Mouse (Mus musculus) midbrain, embryonic 14.5 days (tissue): Measurements from ENCODE around the gene 6030408B16Rik. TPM values are rescaled to one million over a fixed set of nuclear protein-coding genes. Genes with fewer than 3 reads are reported as not detected.
"Not testable (repeated sequence)": the region's sequence is repeated elsewhere in the genome, so short reads cannot be mapped to it uniquely, and the experiment has no call there.

Experiments
- ATAC-seq: fragments of 200-750 bp; cut with Nextera tagmentation; 2 replicates; pipeline ENCODE4 v1.8.0; 2017; ENCODE audit warnings: moderate number of reproducible peaks, moderate library complexity; ENCODE audit not compliant: low FRiP score, low TSS enrichment
- DNase-seq: peaks from one replicate; pipeline ENCODE4 v3.0.0-alpha.2; 2015
- H3K27ac ChIP-seq: fragments of 300-500 bp; sonication (generic); replicated peaks from 2 replicates; pipeline ENCODE4 v1.5.1; 2014; ENCODE audit warnings: mild to moderate bottlenecking, low read depth, low read length, moderate library complexity
- H3K27me3 ChIP-seq: fragments of 300-500 bp; sonication (generic); 2 replicates; pipeline ENCODE4 v1.6.1; 2014; ENCODE audit warnings: low read length, control low read depth, mixed read lengths; ENCODE audit not compliant: control insufficient read depth, insufficient read depth
- H3K36me3 ChIP-seq: fragments of 300-500 bp; sonication (generic); 2 replicates; pipeline ENCODE4 v1.6.1; 2014; ENCODE audit warnings: low read length, control low read depth; ENCODE audit not compliant: control insufficient read depth, insufficient read depth
- H3K4me1 ChIP-seq: fragments of 300-500 bp; sonication (generic); 2 replicates; pipeline ENCODE4 v1.6.1; 2014; ENCODE audit warnings: mild to moderate bottlenecking, antibody characterized with exemption, low read length, control low read depth; ENCODE audit not compliant: control insufficient read depth, insufficient read depth
- H3K4me2 ChIP-seq: fragments of 300-500 bp; sonication (generic); 2 replicates; pipeline ENCODE4 v1.6.1; 2014; ENCODE audit warnings: mild to moderate bottlenecking, low read length, moderate library complexity
- H3K4me3 ChIP-seq: fragments of 300-500 bp; sonication (generic); replicated peaks from 2 replicates; pipeline ENCODE4 v1.5.1; 2014; ENCODE audit warnings: low read depth, low read length
- H3K9ac ChIP-seq: fragments of 300-500 bp; sonication (generic); replicated peaks from 2 replicates; pipeline ENCODE4 v1.6.1; 2014; ENCODE audit warnings: mild to moderate bottlenecking, low read length, moderate library complexity
- H3K9me3 ChIP-seq: fragments of 300-500 bp; sonication (generic); 2 replicates; pipeline ENCODE4 v1.6.1; 2016; ENCODE audit warnings: low read length, control low read depth, mixed read lengths; ENCODE audit not compliant: control insufficient read depth
- WGBS: fragments of 180-500 bp; shearing (Covaris S2); extraction: QIAGEN DNeasy Blood & Tissue Kit; methylation state at CpG from one replicate; pipeline ENCODE4 v1.1.7; 2014; 5-methylcytosine and 5-hydroxymethylcytosine counted together
- polyA plus RNA-seq: library from polyadenylated mRNA; unstranded; fragments of >200 nt; fragmentation: Nextera tagmentation; extraction: Ambion mirVana; gene quantifications from 2 replicates; pipeline ENCODE4 v1.2.1, GENCODE M21; 2014

Gene 6030408B16Rik
- polyA plus RNA-seq, 1 experiment from 2014 or later: 0.30 TPM

- Histone ChIP-seq H3K36me3 (no peaks in the 10 kb centered on the region), H3K9me3 (no peaks in the 10 kb centered on the region), H3K4me3 (no peak overlapping the region), H3K27ac (no peak overlapping the region), H3K9ac (no peak overlapping the region), H3K4me2 (no peak overlapping the region), H3K4me1 (no peaks in the 10 kb centered on the region), H3K27me3 (no peaks in the 10 kb centered on the region)
- WGBS: 80% methylated on average over 5 of the region's 5 CpGs
- no peak for ATAC-seq
- DNase-seq: no peak
These were observed 28.1 kb downstream of the 6030408B16Rik start for GRCm38 (mm10) chr15:101321126-101321525.

- WGBS: 75% methylated on average over 5 of the region's 5 CpGs
- H3K27me3 ChIP-seq: no peaks in the 10 kb centered on the region
- no peak for ATAC-seq
- H3K36me3 ChIP-seq: no peaks in the 10 kb centered on the region
- no peaks in the 10 kb centered on the region for H3K9me3 ChIP-seq
- no peak overlapping the region for H3K9ac ChIP-seq
- DNase-seq: no peak
- no peak overlapping the region for H3K27ac ChIP-seq
- H3K4me3 ChIP-seq: no peak overlapping the region
- no peaks in the 10 kb centered on the region for H3K4me1 ChIP-seq
- no peak overlapping the region for H3K4me2 ChIP-seq
These were observed 29.1 kb downstream of the 6030408B16Rik start for GRCm38 (mm10) chr15:101322106-101322505.

- Histone ChIP-seq H3K36me3 (no peaks in the 10 kb centered on the region), H3K4me3 (no peak overlapping the region), H3K9ac (no peak overlapping the region), H3K27ac (no peak overlapping the region), H3K4me2 (no peak overlapping the region), H3K9me3 (no peaks in the 10 kb centered on the region), H3K27me3 (no peaks in the 10 kb centered on the region), H3K4me1 (no peaks in the 10 kb centered on the region)
- ATAC-seq (no peak), DNase-seq (no peak)
- WGBS: 87% methylated on average over 7 of the region's 7 CpGs
These were observed 29.6 kb downstream of the 6030408B16Rik start for GRCm38 (mm10) chr15:101322640-101323039.

- H3K27me3 ChIP-seq: no peaks in the 10 kb centered on the region
- no peak for DNase-seq
- H3K9me3 ChIP-seq: no peaks in the 10 kb centered on the region
- H3K4me3 ChIP-seq: no peak overlapping the region
- H3K36me3 ChIP-seq: no peaks in the 10 kb centered on the region
- no peak overlapping the region for H3K9ac ChIP-seq
- no peaks in the 10 kb centered on the region for H3K4me1 ChIP-seq
- no peak overlapping the region for H3K4me2 ChIP-seq
- H3K27ac ChIP-seq: no peak overlapping the region
- ATAC-seq: no peak
- WGBS: 94% methylated on average over 5 of the region's 5 CpGs
These were observed 30.5 kb downstream of the 6030408B16Rik start for GRCm38 (mm10) chr15:101323511-101323910.

- H3K4me1 ChIP-seq, ATAC-seq, H3K27ac ChIP-seq, DNase-seq, H3K27me3 ChIP-seq, H3K9me3 ChIP-seq, H3K4me3 ChIP-seq, H3K9ac ChIP-seq, H3K36me3 ChIP-seq, H3K4me2 ChIP-seq: not testable (repeated sequence)
These were observed 31.4 kb downstream of the 6030408B16Rik start for GRCm38 (mm10) chr15:101324409-101324808.

- DNase-seq (no peak), ATAC-seq (no peak; the same call in 1 of the 2 replicates)
- Histone ChIP-seq H3K27ac (no peak overlapping the region), H3K4me1 (no peaks in the 10 kb centered on the region), H3K9me3 (no peaks in the 10 kb centered on the region), H3K9ac (no peak overlapping the region), H3K27me3 (no peaks in the 10 kb centered on the region), H3K4me3 (no peak overlapping the region), H3K4me2 (no peak overlapping the region), H3K36me3 (no peaks in the 10 kb centered on the region)
- WGBS: 29% methylated on average over 10 of the region's 10 CpGs
These were observed 33.1 kb downstream of the 6030408B16Rik start for GRCm38 (mm10) chr15:101325991-101326534.

GRCm38 (mm10) chr15:101327282-101327681 lies 34.3 kb downstream of the 6030408B16Rik start:
- no peak overlapping the region for H3K9ac ChIP-seq
- no peaks in the 10 kb centered on the region for H3K4me1 ChIP-seq
- 7% methylated on average over 6 of the region's 6 CpGs for WGBS
- H3K9me3 ChIP-seq: no peaks in the 10 kb centered on the region
- H3K36me3 ChIP-seq: no peaks in the 10 kb centered on the region
- DNase-seq (peak; percentile 76), ATAC-seq (no peak)
- no peak overlapping the region for H3K27ac ChIP-seq
- H3K4me2 ChIP-seq: no peak overlapping the region
- H3K27me3 ChIP-seq: no peaks in the 10 kb centered on the region
- no peak overlapping the region for H3K4me3 ChIP-seq

GRCm38 (mm10) chr15:101328876-101329563 lies 36.0 kb downstream of the 6030408B16Rik start:
- Histone ChIP-seq H3K9ac (no peak overlapping the region), H3K27me3 (no peaks in the 10 kb centered on the region), H3K4me3 (no peak overlapping the region), H3K4me2 (no peak overlapping the region), H3K4me1 (no peaks in the 10 kb centered on the region), H3K9me3 (no peaks in the 10 kb centered on the region), H3K27ac (no peak overlapping the region), H3K36me3 (no peaks in the 10 kb centered on the region)
- WGBS: 50% methylated on average over 3 of the region's 3 CpGs
- DNase-seq (no peak), ATAC-seq (no peak)

GRCm38 (mm10) chr15:101329564-101329892 lies 36.5 kb downstream of the 6030408B16Rik start:
- H3K9ac ChIP-seq: no peak overlapping the region
- no peaks in the 10 kb centered on the region for H3K27me3 ChIP-seq
- no peaks in the 10 kb centered on the region for H3K4me1 ChIP-seq
- DNase-seq (no peak), ATAC-seq (no peak)
- no peak overlapping the region for H3K4me2 ChIP-seq
- H3K4me3 ChIP-seq: no peak overlapping the region
- 53% methylated on average over 3 of the region's 3 CpGs for WGBS
- H3K27ac ChIP-seq: no peak overlapping the region
- H3K9me3 ChIP-seq: no peaks in the 10 kb centered on the region
- no peaks in the 10 kb centered on the region for H3K36me3 ChIP-seq
